Mouse (Mus musculus) liver, adult 2 months (tissue): ENCODE results near the gene Dync1li1. TPM values are rescaled to one million over a fixed set of nuclear protein-coding genes. Genes with fewer than 3 reads are reported as not detected.

Source experiments
- DNase-seq: peaks from one replicate; pipeline ENCODE4 v3.0.0-alpha.2; 2011; ENCODE audit warnings: low read depth, low spot score; ENCODE audit errors: extremely low read depth
- H3K27ac ChIP-seq: fragments of 200-500 bp; replicated peaks from 2 replicates; pipeline ENCODE4 v1.5.1; 2012; ENCODE audit warnings: low read depth, mild to moderate bottlenecking, control low read depth, inconsistent platforms, low read length; ENCODE audit not compliant: insufficient read depth
- H3K27me3 ChIP-seq: fragments of 200-500 bp; 2 replicates; pipeline ENCODE4 v1.6.1; 2012; ENCODE audit warnings: mild to moderate bottlenecking, moderate library complexity, low read length, inconsistent platforms; ENCODE audit not compliant: control insufficient read depth, insufficient read depth
- H3K36me3 ChIP-seq: fragments of 200-500 bp; 2 replicates; pipeline ENCODE4 v1.6.1; 2012; ENCODE audit warnings: low read length, inconsistent platforms; ENCODE audit not compliant: control insufficient read depth, insufficient read depth
- H3K4me1 ChIP-seq: fragments of 200-500 bp; 2 replicates; pipeline ENCODE4 v1.6.1; 2011; ENCODE audit warnings: low read length; ENCODE audit not compliant: control insufficient read depth, insufficient read depth
- H3K4me3 ChIP-seq: fragments of 200-500 bp; 2 replicates; pipeline ENCODE4 v1.5.1; 2011; ENCODE audit warnings: low read depth, mild to moderate bottlenecking, control low read depth, low read length, moderate library complexity; ENCODE audit not compliant: insufficient read depth
- H3K79me2 ChIP-seq: fragments of 200-500 bp; 2 replicates; pipeline ENCODE4 v1.6.1; 2012; ENCODE audit warnings: inconsistent platforms, mild to moderate bottlenecking, low read length, moderate library complexity; ENCODE audit not compliant: control insufficient read depth, insufficient read depth
- H3K9ac ChIP-seq: fragments of 200-500 bp; 2 replicates; pipeline ENCODE4 v1.6.1; 2012; ENCODE audit warnings: low read depth, mild to moderate bottlenecking, control low read depth, inconsistent platforms, low read length
- CTCF ChIP-seq: fragments of 200-500 bp; IDR thresholded peaks from 2 replicates; pipeline ENCODE4 v1.5.1; 2011; ENCODE audit warnings: low read depth, low read length, control low read depth
- POLR2A ChIP-seq: fragments of 200-500 bp; IDR thresholded peaks from 2 replicates; pipeline ENCODE4 v1.6.1; 2011; ENCODE audit warnings: low read length, control low read depth; ENCODE audit not compliant: insufficient read depth; ENCODE audit errors: extremely low read depth
- WGBS: fragments of 180-500 bp; shearing (Covaris S2); methylation state at CpG from one replicate; pipeline ENCODE4 v1.1.7; 2018; 5-methylcytosine and 5-hydroxymethylcytosine counted together
- polyA plus RNA-seq: library from polyadenylated mRNA; depleted of rRNA; stranded (reverse); fragments of >200 nt; gene quantifications from 2 replicates; pipeline ENCODE4 v1.2.3, GENCODE M21; 2012
- total RNA-seq: library from RNA; depleted of rRNA; stranded (reverse); fragments of >200 nt; gene quantifications from 2 replicates; pipeline ENCODE4 v1.2.3, GENCODE M21; 2014

Dync1li1 gene
- total and polyA plus RNA-seq, 2 experiments, result 4.5 to 16.1 TPM

GRCm38 (mm10) chr9:114758801-114759200, 70.2 kb downstream of the Dync1li1 start:
- 84% methylated on average over 5 of the region's 5 CpGs for WGBS
- TF ChIP-seq CTCF, result no peak
- no peak for TF ChIP-seq POLR2A
- H3K79me2 ChIP-seq, result no peaks in the 10 kb centered on the region
- no peaks in the 10 kb centered on the region for H3K4me1 ChIP-seq
- H3K27ac ChIP-seq, result no peak overlapping the region
- no peak for DNase-seq
- no peak overlapping the region for H3K9ac ChIP-seq
- H3K36me3 ChIP-seq, result no peaks in the 10 kb centered on the region
- no peak overlapping the region for H3K4me3 ChIP-seq
- no peaks in the 10 kb centered on the region for H3K27me3 ChIP-seq

GRCm38 (mm10) chr9:114759886-114760285, 71.3 kb downstream of the Dync1li1 start:
- no peak for TF ChIP-seq CTCF
- no peak for TF ChIP-seq POLR2A
- H3K27me3 ChIP-seq, result no peaks in the 10 kb centered on the region
- no peaks in the 10 kb centered on the region for H3K36me3 ChIP-seq
- no peaks in the 10 kb centered on the region for H3K4me1 ChIP-seq
- 91% methylated on average over 4 of the region's 4 CpGs for WGBS
- H3K4me3 ChIP-seq, result no peak overlapping the region
- no peak for DNase-seq
- H3K9ac ChIP-seq, result no peak overlapping the region
- no peak overlapping the region for H3K27ac ChIP-seq
- no peaks in the 10 kb centered on the region for H3K79me2 ChIP-seq

DNA sequence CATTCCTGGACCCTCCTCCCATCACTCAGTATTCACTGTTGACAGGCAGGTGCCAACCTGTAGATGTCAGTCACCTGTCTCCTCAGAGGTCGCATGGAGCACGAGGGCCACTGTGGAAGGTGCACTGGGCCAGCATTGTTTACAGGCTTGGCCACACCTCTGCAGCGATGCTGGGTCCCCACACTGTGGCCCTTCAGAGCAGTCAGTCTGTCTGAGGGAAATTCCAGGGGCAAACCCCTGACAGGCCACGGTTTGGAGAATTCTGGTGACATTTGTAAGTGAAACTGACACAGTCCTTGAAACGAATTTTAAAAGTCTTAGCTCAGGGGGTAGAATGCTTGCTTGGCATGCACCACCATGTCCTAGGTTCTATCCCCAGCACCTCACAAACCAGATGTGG, 71.8 kb downstream of the Dync1li1 start:
- no peak overlapping the region for H3K27ac ChIP-seq
- no peaks in the 10 kb centered on the region for H3K79me2 ChIP-seq
- H3K9ac ChIP-seq, result no peak overlapping the region
- H3K4me3 ChIP-seq, result no peak overlapping the region
- H3K27me3 ChIP-seq, result no peaks in the 10 kb centered on the region
- DNase-seq, result no peak
- 84% methylated on average over 5 of the region's 5 CpGs for WGBS
- H3K36me3 ChIP-seq, result no peaks in the 10 kb centered on the region
- H3K4me1 ChIP-seq, result no peaks in the 10 kb centered on the region
- no peak for TF ChIP-seq CTCF

DNA sequence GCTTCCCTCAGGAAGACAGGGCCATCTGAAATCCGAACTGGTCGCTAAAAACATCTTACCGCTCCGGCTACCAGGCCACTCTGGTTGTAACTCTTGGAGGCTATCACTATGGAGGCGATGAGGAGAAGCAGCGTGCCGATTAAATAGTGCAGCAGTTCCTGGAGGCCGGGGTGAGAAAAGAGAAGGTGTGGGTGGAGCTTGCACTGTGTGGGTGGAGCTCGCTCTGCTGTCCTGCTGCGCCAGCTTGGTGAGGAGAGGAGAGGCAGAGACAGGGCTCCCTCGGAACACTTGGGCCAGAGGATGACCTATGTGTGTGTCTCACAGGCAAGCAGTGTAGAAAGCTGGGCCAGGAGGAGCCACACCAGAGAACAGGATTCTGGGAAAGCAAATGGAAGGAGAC, 73.3 kb downstream of the Dync1li1 start:
- 82% methylated on average over 11 of the region's 11 CpGs for WGBS
- Histone ChIP-seq H3K4me1 (no peaks in the 10 kb centered on the region), H3K27me3 (no peaks in the 10 kb centered on the region), H3K9ac (no peak overlapping the region), H3K79me2 (no peaks in the 10 kb centered on the region), H3K27ac (no peak overlapping the region), H3K4me3 (no peak overlapping the region), H3K36me3 (no peaks in the 10 kb centered on the region)
- TF ChIP-seq CTCF (no peak), POLR2A (no peak)
- no peak for DNase-seq

- Histone ChIP-seq H3K9ac (no peak overlapping the region), H3K27me3 (no peaks in the 10 kb centered on the region), H3K79me2 (no peaks in the 10 kb centered on the region), H3K4me1 (no peaks in the 10 kb centered on the region), H3K27ac (no peak overlapping the region), H3K4me3 (no peak overlapping the region), H3K36me3 (no peaks in the 10 kb centered on the region)
- 66% methylated on average over 13 of the region's 13 CpGs for WGBS
- peak; percentile 37 for DNase-seq
- TF ChIP-seq POLR2A (no peak), CTCF (peak; percentile 79)
Measured at GRCm38 (mm10) chr9:114763341-114763740, 74.8 kb downstream of the Dync1li1 start.

DNA sequence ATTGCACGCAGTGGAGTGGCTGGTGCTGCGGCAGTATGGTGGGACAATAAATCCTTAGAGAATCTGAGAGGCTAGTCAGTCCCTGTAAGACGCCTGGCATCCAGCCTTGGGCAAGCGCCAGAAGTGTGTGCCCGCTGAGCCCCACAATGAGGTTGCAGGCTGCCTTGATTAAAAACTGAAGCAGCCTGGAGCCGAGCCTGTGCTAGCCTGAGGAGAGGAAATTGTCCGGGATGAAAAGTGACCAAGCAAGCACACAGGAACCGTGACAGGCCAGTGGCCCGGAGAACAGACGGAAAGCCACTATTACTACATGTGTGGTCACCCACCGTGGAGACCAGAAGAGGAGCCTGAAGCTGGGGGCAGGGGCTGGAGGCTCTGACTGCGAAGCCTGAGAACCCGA, 78.4 kb downstream of the Dync1li1 start:
- Histone ChIP-seq H3K79me2 (no peaks in the 10 kb centered on the region), H3K27ac (no peak overlapping the region), H3K4me3 (no peak overlapping the region), H3K27me3 (no peaks in the 10 kb centered on the region), H3K9ac (no peak overlapping the region), H3K36me3 (no peaks in the 10 kb centered on the region), H3K4me1 (no peaks in the 10 kb centered on the region)
- WGBS, result 91% methylated on average over 13 of the region's 13 CpGs
- TF ChIP-seq POLR2A, result no peak
- no peak for TF ChIP-seq CTCF
- DNase-seq, result no peak
